Mouse (Mus musculus): ENCODE data around the gene Fam136a. TPM values are rescaled to one million over a fixed set of nuclear protein-coding genes. Genes with fewer than 3 reads are reported as not detected.

Fam136a gene
- polyA plus RNA-seq, 1 experiment from 2014 or later, result 123 TPM

DNA sequence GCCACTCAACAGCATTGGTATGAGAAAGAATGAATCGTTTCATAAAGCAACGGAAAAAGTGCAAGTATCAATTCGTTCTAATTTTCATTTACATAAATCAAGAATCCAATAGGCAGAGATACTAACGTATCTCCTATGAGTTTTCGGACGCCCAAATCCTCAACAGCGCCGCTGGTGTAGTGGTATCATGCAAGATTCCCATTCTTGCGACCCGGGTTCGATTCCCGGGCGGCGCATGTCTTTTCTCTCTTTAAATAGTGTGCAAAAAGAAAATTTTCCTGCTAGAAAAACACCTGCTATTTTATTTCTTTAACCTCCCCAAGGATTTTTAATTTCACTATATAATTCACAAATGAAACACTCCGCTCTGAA is 38.3 kb downstream of the Fam136a start:
- peak overlapping the region; percentile 93 for H3K9ac ChIP-seq (replicated peaks; ENCODE audit: low read depth, low read length)
- peak; percentile 69 for ATAC-seq (ENCODE audit: insufficient number of reproducible peaks, insufficient read depth, low FRiP score, low read depth)
- no peaks in the 10 kb centered on the region for H3K27me3 ChIP-seq (ENCODE audit: control insufficient read depth, insufficient read depth, low read length)
- H3K27ac ChIP-seq (ENCODE audit: low read length), result peak overlapping the region; percentile 99
- H3K4me2 ChIP-seq (replicated peaks; ENCODE audit: low read depth, low read length), result peak overlapping the region; percentile 37
- no peaks in the 10 kb centered on the region for H3K9me3 ChIP-seq (ENCODE audit: control insufficient read depth, low read depth, low read length)
- WGBS, result under 1% methylated on average over 15 of the region's 15 CpGs
- peaks cover 5% of the 10 kb centered on the region; the same call in 1 of the 2 replicates for H3K36me3 ChIP-seq (ENCODE audit: control insufficient read depth, insufficient read depth, low read length)
- H3K4me1 ChIP-seq (ENCODE audit: control insufficient read depth, insufficient read depth, low read length), result peaks cover 3% of the 10 kb centered on the region; the same call in 1 of the 2 replicates
- H3K4me3 ChIP-seq (ENCODE audit: low read depth, low read length), result peak overlapping the region; percentile 70

DNA sequence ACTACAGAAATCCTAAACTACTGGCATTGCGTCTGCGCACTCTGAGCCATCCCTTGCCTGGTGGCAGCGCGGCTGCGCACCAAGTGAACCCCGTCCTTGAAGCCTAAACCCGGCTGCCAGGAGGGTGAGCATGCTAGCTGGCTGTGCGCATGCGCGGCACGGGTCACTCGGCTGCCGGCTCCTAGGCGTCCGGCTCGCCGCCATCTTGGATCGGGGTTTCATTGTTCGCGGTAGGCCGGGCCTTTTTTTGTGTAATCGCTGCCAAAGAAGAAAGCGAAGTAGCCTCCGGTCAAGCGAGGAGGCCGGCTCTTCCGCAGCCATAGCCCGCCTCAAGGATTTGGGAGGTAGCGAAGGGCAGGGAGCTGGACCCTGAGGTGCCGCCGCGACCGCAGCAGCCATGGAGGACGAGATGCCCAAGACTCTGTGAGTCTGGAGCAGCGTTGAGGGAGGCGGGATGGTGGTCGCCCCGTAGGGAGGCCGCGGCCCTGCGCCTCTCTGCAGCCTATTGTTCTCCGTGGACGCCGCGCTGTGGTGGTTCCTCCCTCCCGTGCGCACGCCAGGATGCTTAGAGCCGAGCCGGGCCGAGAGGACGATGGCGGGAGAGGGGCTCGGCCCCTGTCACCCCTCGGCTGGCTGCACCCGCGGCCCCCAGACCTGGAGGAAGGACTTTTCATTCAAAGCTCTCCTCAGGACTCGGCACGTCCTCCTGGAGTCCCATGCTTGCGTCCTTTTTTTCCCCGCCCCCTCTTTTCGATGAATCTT is 38.8 kb downstream of the Fam136a start, which contains the start of gene Tia1:
Gene Tia1 (plus strand): TSS at position 120 of the 762 bp plus-strand sequence.
- ATAC-seq (ENCODE audit: insufficient number of reproducible peaks, insufficient read depth, low FRiP score, low read depth), result peak; percentile 95
- under 1% methylated on average over 61 of the region's 62 CpGs for WGBS
- peak within 1 kb of the TSS; percentile 70 for H3K4me3 ChIP-seq (ENCODE audit: low read depth, low read length)

DNA sequence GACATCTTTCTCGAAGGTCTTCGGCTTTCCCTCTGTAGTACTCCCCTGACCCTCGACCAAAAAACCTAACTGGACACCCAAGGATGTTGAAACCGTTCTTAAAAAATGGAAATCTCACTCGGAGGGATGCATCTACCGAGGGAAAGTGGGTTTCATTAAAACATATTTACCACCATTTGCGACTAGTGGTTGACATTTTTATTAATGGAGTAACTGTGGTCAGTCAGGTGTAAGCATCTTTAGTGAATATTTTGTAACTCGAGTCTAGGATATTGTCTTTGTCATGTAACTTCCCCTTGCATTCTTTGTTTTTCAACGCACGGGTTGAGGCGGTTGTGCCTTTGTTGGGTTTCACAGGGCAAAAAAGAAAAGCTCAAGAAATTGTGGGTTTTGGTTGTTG is 39.5 kb downstream of the Fam136a start:
- H3K36me3 ChIP-seq (ENCODE audit: control insufficient read depth, insufficient read depth, low read length), result peaks cover 5% of the 10 kb centered on the region; the same call in 1 of the 2 replicates
- no peaks in the 10 kb centered on the region for H3K9me3 ChIP-seq (ENCODE audit: control insufficient read depth, low read depth, low read length)
- no peak for ATAC-seq (ENCODE audit: insufficient number of reproducible peaks, insufficient read depth, low FRiP score, low read depth)
- H3K4me1 ChIP-seq (ENCODE audit: control insufficient read depth, insufficient read depth, low read length), result peaks cover 3% of the 10 kb centered on the region; the same call in 1 of the 2 replicates
- peak overlapping the region; percentile 99 for H3K27ac ChIP-seq (ENCODE audit: low read length)
- peak overlapping the region; percentile 70 for H3K4me3 ChIP-seq (ENCODE audit: low read depth, low read length)
- H3K9ac ChIP-seq (replicated peaks; ENCODE audit: low read depth, low read length), result peak overlapping the region; percentile 93
- 1% methylated on average over 11 of the region's 11 CpGs for WGBS
- peak overlapping the region; percentile 64 for H3K4me2 ChIP-seq (replicated peaks; ENCODE audit: low read depth, low read length)
- no peaks in the 10 kb centered on the region for H3K27me3 ChIP-seq (ENCODE audit: control insufficient read depth, insufficient read depth, low read length)

More for the DNA sequence above, 38.8 kb downstream of the Fam136a start, which contains the start of gene Tia1:
- peaks cover 3% of the 10 kb centered on the region; the same call in 1 of the 2 replicates for H3K4me1 ChIP-seq (ENCODE audit: control insufficient read depth, insufficient read depth, low read length)
- H3K36me3 ChIP-seq (ENCODE audit: control insufficient read depth, insufficient read depth, low read length), result peaks cover 5% of the 10 kb centered on the region; the same call in 1 of the 2 replicates
- peak within 1 kb of the TSS; percentile 99 for H3K27ac ChIP-seq (ENCODE audit: low read length)
- no peaks in the 10 kb centered on the region for H3K27me3 ChIP-seq (ENCODE audit: control insufficient read depth, insufficient read depth, low read length)
- H3K9me3 ChIP-seq (ENCODE audit: control insufficient read depth, low read depth, low read length), result no peaks in the 10 kb centered on the region
- H3K4me2 ChIP-seq (replicated peaks; ENCODE audit: low read depth, low read length), result peak within 1 kb of the TSS; percentile 64
- peak within 1 kb of the TSS; percentile 93 for H3K9ac ChIP-seq (replicated peaks; ENCODE audit: low read depth, low read length)

DNA sequence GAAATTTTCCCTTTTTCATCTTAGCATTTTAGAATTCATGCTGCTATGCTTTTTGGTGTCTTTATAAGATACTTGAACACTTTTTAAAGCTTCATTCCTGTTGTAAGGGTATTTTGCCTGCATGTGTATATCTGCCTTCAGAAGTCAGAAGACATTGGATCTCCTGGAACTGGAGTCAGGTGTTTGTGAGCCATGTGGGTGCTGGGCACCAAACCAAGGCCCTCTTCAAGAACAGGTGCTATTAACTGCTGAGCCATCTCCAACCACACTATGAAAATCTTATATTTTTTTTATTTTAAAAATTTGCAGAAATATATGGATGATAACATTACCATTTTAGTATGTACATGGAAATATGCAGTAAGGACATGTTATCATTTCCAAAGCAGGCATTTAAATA is 40.9 kb downstream of the Fam136a start:
- H3K4me3 ChIP-seq (ENCODE audit: low read depth, low read length), result peak overlapping the region; percentile 70; the same call in 1 of the 2 replicates
- no peaks in the 10 kb centered on the region for H3K9me3 ChIP-seq (ENCODE audit: control insufficient read depth, low read depth, low read length)
- H3K36me3 ChIP-seq (ENCODE audit: control insufficient read depth, insufficient read depth, low read length), result peaks cover 5% of the 10 kb centered on the region; the same call in 1 of the 2 replicates
- ATAC-seq (ENCODE audit: insufficient number of reproducible peaks, insufficient read depth, low FRiP score, low read depth), result no peak
- H3K27ac ChIP-seq (ENCODE audit: low read length), result no peak overlapping the region
- no peak overlapping the region for H3K9ac ChIP-seq (replicated peaks; ENCODE audit: low read depth, low read length)
- peak overlapping the region; percentile 21 for H3K4me2 ChIP-seq (replicated peaks; ENCODE audit: low read depth, low read length)
- peaks cover 3% of the 10 kb centered on the region; the same call in 1 of the 2 replicates for H3K4me1 ChIP-seq (ENCODE audit: control insufficient read depth, insufficient read depth, low read length)
- no peaks in the 10 kb centered on the region for H3K27me3 ChIP-seq (ENCODE audit: control insufficient read depth, insufficient read depth, low read length)

DNA sequence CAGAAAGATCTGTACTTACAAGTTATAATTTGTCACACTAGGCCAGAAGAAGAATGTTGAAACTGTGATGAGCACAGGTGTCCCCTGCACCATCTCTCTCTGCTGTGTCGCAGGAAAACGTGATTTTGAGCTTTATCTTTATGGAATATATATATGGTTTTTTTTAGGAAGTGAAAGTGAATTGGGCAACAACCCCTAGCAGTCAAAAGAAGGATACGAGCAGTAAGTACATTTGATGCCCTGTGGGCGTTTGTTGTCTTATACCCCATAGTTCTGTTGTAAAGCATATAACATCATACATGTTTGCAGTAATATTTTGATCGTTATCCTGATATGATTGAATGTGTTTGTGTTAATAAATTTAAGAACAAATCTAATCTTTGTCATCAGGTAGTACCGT is 53.3 kb downstream of the Fam136a start:
- Histone ChIP-seq H3K27ac (ENCODE audit: low read length) (no peak overlapping the region), H3K4me3 (ENCODE audit: low read depth, low read length) (no peak overlapping the region), H3K4me1 (ENCODE audit: control insufficient read depth, insufficient read depth, low read length) (no peaks in the 10 kb centered on the region), H3K4me2 (replicated peaks; ENCODE audit: low read depth, low read length) (no peak overlapping the region), H3K36me3 (ENCODE audit: control insufficient read depth, insufficient read depth, low read length) (peaks cover 72% of the 10 kb centered on the region), H3K9me3 (ENCODE audit: control insufficient read depth, low read depth, low read length) (no peaks in the 10 kb centered on the region), H3K27me3 (ENCODE audit: control insufficient read depth, insufficient read depth, low read length) (no peaks in the 10 kb centered on the region), H3K9ac (replicated peaks; ENCODE audit: low read depth, low read length) (no peak overlapping the region)
- ATAC-seq (ENCODE audit: insufficient number of reproducible peaks, insufficient read depth, low FRiP score, low read depth), result no peak
- WGBS, result 89% methylated on average over 6 of the region's 6 CpGs

DNA sequence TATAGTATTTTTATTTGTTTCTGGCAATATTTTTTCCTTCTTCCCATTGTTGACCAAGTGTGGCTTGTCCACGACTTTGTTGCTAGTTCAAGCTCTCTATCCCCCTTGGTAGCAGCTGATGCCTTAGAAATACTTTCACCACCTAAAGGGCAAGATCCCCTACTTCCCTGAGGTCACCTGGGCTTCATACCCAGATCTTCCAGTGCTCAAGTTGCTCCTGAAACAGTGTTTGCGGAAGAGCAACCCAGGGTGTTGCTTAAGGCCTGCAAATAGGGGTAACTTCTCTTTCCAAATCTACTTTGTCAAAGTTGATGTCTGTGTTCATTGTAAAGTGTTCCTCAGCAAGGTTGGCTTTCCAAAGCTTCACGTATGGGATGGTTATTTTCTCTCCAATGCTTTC is 53.8 kb downstream of the Fam136a start:
- no peak overlapping the region for H3K27ac ChIP-seq (ENCODE audit: low read length)
- H3K9ac ChIP-seq (replicated peaks; ENCODE audit: low read depth, low read length), result no peak overlapping the region
- no peaks in the 10 kb centered on the region for H3K27me3 ChIP-seq (ENCODE audit: control insufficient read depth, insufficient read depth, low read length)
- H3K4me3 ChIP-seq (ENCODE audit: low read depth, low read length), result no peak overlapping the region
- no peak for ATAC-seq (ENCODE audit: insufficient number of reproducible peaks, insufficient read depth, low FRiP score, low read depth)
- 89% methylated on average over 3 of the region's 3 CpGs for WGBS
- no peaks in the 10 kb centered on the region for H3K4me1 ChIP-seq (ENCODE audit: control insufficient read depth, insufficient read depth, low read length)
- no peaks in the 10 kb centered on the region for H3K9me3 ChIP-seq (ENCODE audit: control insufficient read depth, low read depth, low read length)
- no peak overlapping the region for H3K4me2 ChIP-seq (replicated peaks; ENCODE audit: low read depth, low read length)
- peaks cover 75% of the 10 kb centered on the region for H3K36me3 ChIP-seq (ENCODE audit: control insufficient read depth, insufficient read depth, low read length)

Other genes with a start within 250 kb of the Fam136a start
- gene Tgfa, start 170.4 kb upstream of the Fam136a start, polyA plus RNA-seq (2014; fragmentation: Nextera tagmentation; extraction: Ambion mirVana), result 4.7 and 5.8 TPM in 2 replicates
- 676 and 802 TPM in 2 replicates for gene Snrpg, start 5.7 kb downstream of the Fam136a start, polyA plus RNA-seq (2014; fragmentation: Nextera tagmentation; extraction: Ambion mirVana)
- 102 TPM in 2 replicates for gene Pcyox1, start 31.5 kb downstream of the Fam136a start, polyA plus RNA-seq (2014; fragmentation: Nextera tagmentation; extraction: Ambion mirVana)
- 236 and 245 TPM in 2 replicates for gene Tia1, start 38.6 kb downstream of the Fam136a start, polyA plus RNA-seq (2014; fragmentation: Nextera tagmentation; extraction: Ambion mirVana)
- gene Gm44790, start 61.0 kb downstream of the Fam136a start, polyA plus RNA-seq (2014; fragmentation: Nextera tagmentation; extraction: Ambion mirVana), result not detected in 2 replicates
- gene C87436, start 72.7 kb downstream of the Fam136a start, polyA plus RNA-seq (2014; fragmentation: Nextera tagmentation; extraction: Ambion mirVana), result 26.3 and 26.8 TPM in 2 replicates
- gene Pcbp1, start 160.7 kb downstream of the Fam136a start, polyA plus RNA-seq (2014; fragmentation: Nextera tagmentation; extraction: Ambion mirVana), result 230 and 234 TPM in 2 replicates